Mouse (Mus musculus) limb, embryonic 14.5 days (tissue): ENCODE measurements around the gene Iqck. TPM values are rescaled to one million over a fixed set of nuclear protein-coding genes. Genes with fewer than 3 reads are reported as not detected.

Experiments
- ATAC-seq: fragments of 200-750 bp; cut with Nextera tagmentation; 2 replicates; pipeline ENCODE4 v1.8.0; 2017; ENCODE audit warnings: low read depth, moderate number of reproducible peaks, moderate TSS enrichment; ENCODE audit not compliant: low FRiP score
- DNase-seq: peaks from one replicate; pipeline ENCODE4 v3.0.0-alpha.2; 2015; ENCODE audit warnings: low spot score
- H3K27ac ChIP-seq: fragments of 300-500 bp; sonication (generic); replicated peaks from 2 replicates; pipeline ENCODE4 v1.5.1; 2014; ENCODE audit warnings: low read depth, mild to moderate bottlenecking, low read length, moderate library complexity, mixed read lengths
- H3K27me3 ChIP-seq: fragments of 300-500 bp; sonication (generic); 2 replicates; pipeline ENCODE4 v1.6.1; 2014; ENCODE audit warnings: low read length, mixed read lengths; ENCODE audit not compliant: control insufficient read depth, insufficient read depth
- H3K36me3 ChIP-seq: fragments of 300-500 bp; sonication (generic); 2 replicates; pipeline ENCODE4 v1.6.1; 2014; ENCODE audit warnings: mild to moderate bottlenecking, low read length, moderate library complexity, mixed read lengths; ENCODE audit not compliant: control insufficient read depth, insufficient read depth
- H3K4me1 ChIP-seq: fragments of 300-500 bp; sonication (generic); 2 replicates; pipeline ENCODE4 v1.6.1; 2014; ENCODE audit warnings: antibody characterized with exemption, low read length, mixed read lengths; ENCODE audit not compliant: control insufficient read depth, insufficient read depth
- H3K4me2 ChIP-seq: fragments of 300-500 bp; sonication (generic); replicated peaks from 2 replicates; pipeline ENCODE4 v1.6.1; 2014; ENCODE audit warnings: low read depth, mild to moderate bottlenecking, low read length, moderate library complexity; ENCODE audit not compliant: severe bottlenecking
- H3K4me3 ChIP-seq: fragments of 300-500 bp; sonication (generic); replicated peaks from 2 replicates; pipeline ENCODE4 v1.5.1; 2014; ENCODE audit warnings: low read length
- H3K9ac ChIP-seq: fragments of 300-500 bp; sonication (generic); 2 replicates; pipeline ENCODE4 v1.6.1; 2014; ENCODE audit warnings: mild to moderate bottlenecking, low read depth, low read length, moderate library complexity; ENCODE audit not compliant: severe bottlenecking
- H3K9me3 ChIP-seq: fragments of 300-500 bp; sonication (generic); 2 replicates; pipeline ENCODE4 v1.6.1; 2016; ENCODE audit warnings: low read length; ENCODE audit not compliant: control insufficient read depth
- POLR2A ChIP-seq: fragments of 200-500 bp; IDR thresholded peaks from 2 replicates; pipeline ENCODE4 v1.8.0; 2012; ENCODE audit warnings: inconsistent platforms, mild to moderate bottlenecking, moderate library complexity, borderline replicate concordance; ENCODE audit not compliant: insufficient read depth, insufficient read length; ENCODE audit errors: extremely low read depth
- WGBS: fragments of 180-500 bp; shearing (Covaris S2); extraction: QIAGEN DNeasy Blood & Tissue Kit; methylation state at CpG from one replicate; pipeline ENCODE4 v1.1.7; 2014; 5-methylcytosine and 5-hydroxymethylcytosine counted together
- polyA plus RNA-seq, 2 experiments: library from polyadenylated mRNA; depleted of rRNA in 1 of 2; stranded (reverse) in 1 of 2; unstranded in 1 of 2; fragments of >200 nt; fragmentation: Nextera tagmentation in 1 of 2; extraction: Ambion mirVana in 1 of 2; gene quantifications; 2 replicates each; pipeline versions ENCODE4 v1.2.1 to v1.2.3; 2012 to 2014

The Iqck gene
- polyA plus RNA-seq, 2 experiments = 2.5 to 2.8 TPM

GRCm38 (mm10) chr7:118816275-118816674, 39.3 kb upstream of the Iqck start:
- Histone ChIP-seq H3K27me3 (no peaks in the 10 kb centered on the region), H3K4me1 (no peaks in the 10 kb centered on the region), H3K27ac (no peak overlapping the region), H3K36me3 (peaks cover 64% of the 10 kb centered on the region), H3K4me2 (no peak overlapping the region), H3K9me3 (no peaks in the 10 kb centered on the region), H3K4me3 (no peak overlapping the region), H3K9ac (no peak overlapping the region)
- DNase-seq (no peak), ATAC-seq (no peak)
- WGBS = 95% methylated on average over 3 of the region's 3 CpGs
- TF ChIP-seq POLR2A = no peak

- Histone ChIP-seq H3K36me3 (peaks cover 56% of the 10 kb centered on the region), H3K27ac (no peak overlapping the region), H3K4me2 (no peak overlapping the region), H3K4me3 (no peak overlapping the region), H3K9ac (no peak overlapping the region), H3K9me3 (no peaks in the 10 kb centered on the region), H3K27me3 (no peaks in the 10 kb centered on the region), H3K4me1 (no peaks in the 10 kb centered on the region)
- DNase-seq (no peak), ATAC-seq (no peak)
- WGBS = 94% methylated on average over 7 of the region's 7 CpGs
- TF ChIP-seq POLR2A = no peak
Observed at GRCm38 (mm10) chr7:118817741-118818140, 37.8 kb upstream of the Iqck start.

DNA sequence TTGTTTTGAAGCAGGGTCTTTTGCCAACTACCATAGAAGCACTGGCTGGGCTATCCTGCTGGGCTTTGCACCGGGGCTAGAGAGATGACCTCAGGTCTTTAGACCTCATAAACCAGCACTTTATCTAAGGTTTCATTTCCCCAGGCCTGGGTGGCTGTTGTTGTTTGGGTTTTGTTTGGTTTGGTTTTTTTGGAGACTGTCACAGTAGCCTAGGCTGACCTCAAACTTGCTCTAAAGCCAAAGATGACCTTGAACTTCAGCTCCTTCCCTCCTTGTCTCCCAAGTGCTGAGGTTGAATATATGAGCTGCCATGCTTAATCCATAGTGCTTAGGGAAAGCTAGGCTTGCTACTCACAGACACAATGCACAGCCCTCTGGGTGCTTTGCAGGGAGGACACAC, 35.9 kb upstream of the Iqck start:
- H3K9ac ChIP-seq = no peak overlapping the region
- no peaks in the 10 kb centered on the region for H3K27me3 ChIP-seq
- H3K9me3 ChIP-seq = no peaks in the 10 kb centered on the region
- no peak for TF ChIP-seq POLR2A
- 38% methylated on average over 1 of the region's 1 CpGs for WGBS
- H3K4me1 ChIP-seq = no peaks in the 10 kb centered on the region
- H3K4me3 ChIP-seq = no peak overlapping the region
- ATAC-seq (no peak), DNase-seq (no peak)
- peaks cover 42% of the 10 kb centered on the region for H3K36me3 ChIP-seq
- no peak overlapping the region for H3K27ac ChIP-seq
- H3K4me2 ChIP-seq = no peak overlapping the region

- 64% methylated on average over 7 of the region's 7 CpGs for WGBS
- H3K4me2 ChIP-seq = no peak overlapping the region
- no peaks in the 10 kb centered on the region for H3K4me1 ChIP-seq
- H3K9me3 ChIP-seq = no peaks in the 10 kb centered on the region
- peaks cover 31% of the 10 kb centered on the region for H3K36me3 ChIP-seq
- H3K4me3 ChIP-seq = no peak overlapping the region
- H3K9ac ChIP-seq = no peak overlapping the region
- no peak overlapping the region for H3K27ac ChIP-seq
- ATAC-seq = no peak
- no peak for DNase-seq
- TF ChIP-seq POLR2A = no peak
- no peaks in the 10 kb centered on the region for H3K27me3 ChIP-seq
Observed at GRCm38 (mm10) chr7:118821356-118821755, 34.2 kb upstream of the Iqck start.

DNA sequence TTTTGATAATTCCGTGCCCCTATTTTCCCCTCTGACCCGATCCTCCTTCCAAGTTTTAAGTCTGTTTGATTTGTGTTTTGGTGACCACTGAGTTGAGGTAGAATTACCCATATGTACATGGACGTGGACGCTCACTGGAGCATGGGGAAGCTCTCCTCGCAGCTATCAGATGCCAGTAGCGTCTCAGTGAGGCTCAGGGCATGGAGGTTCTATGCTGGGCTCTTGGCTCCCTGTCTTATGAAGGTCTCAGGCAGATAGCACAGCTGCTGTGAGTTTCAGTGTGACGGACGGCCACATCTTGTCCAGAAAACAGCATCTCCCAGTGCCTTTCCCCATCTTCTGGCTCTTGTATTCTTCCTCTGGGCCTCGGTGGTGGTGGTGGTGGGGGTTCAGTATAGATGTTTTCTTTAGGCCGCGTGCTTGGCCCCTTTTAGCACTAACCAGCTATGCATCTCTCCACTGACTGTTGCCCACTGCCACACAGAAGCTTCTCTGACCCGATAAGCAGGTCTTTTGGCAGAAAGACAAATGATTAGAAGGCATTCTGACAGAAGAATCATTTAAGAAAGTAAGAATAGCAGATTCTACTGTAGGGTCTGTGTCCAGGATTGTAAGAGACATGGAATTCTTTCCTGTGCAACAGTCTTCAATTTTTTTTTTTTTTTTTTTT, 33.5 kb upstream of the Iqck start:
- Histone ChIP-seq H3K4me3 (no peak overlapping the region), H3K27me3 (no peaks in the 10 kb centered on the region), H3K4me1 (no peaks in the 10 kb centered on the region), H3K4me2 (no peak overlapping the region), H3K9me3 (no peaks in the 10 kb centered on the region), H3K9ac (no peak overlapping the region), H3K36me3 (peaks cover 34% of the 10 kb centered on the region), H3K27ac (no peak overlapping the region)
- ATAC-seq (no peak), DNase-seq (no peak)
- no peak for TF ChIP-seq POLR2A
- 90% methylated on average over 12 of the region's 12 CpGs for WGBS
